Mouse (Mus musculus) ovary, postnatal 36 days (tissue): ENCODE measurements at regions not wholly inside any gene's neighbourhood (a gene's known extent, or its start where the extent isn't known, plus 50 kb on each side); places are given as distances from the start of the nearest gene placed in this dataset.

Source experiments
- DNase-seq: peaks from one replicate; pipeline ENCODE4 v3.0.0; 2022; ENCODE audit warnings: low spot score, mixed read lengths

GRCm38 (mm10) chr6:53765302-53765701 is 55.3 kb downstream of the Tril start:
- no peak for DNase-seq

GRCm38 (mm10) chr6:53762586-53762985 is 58.0 kb downstream of the Tril start:
- no peak for DNase-seq

GRCm38 (mm10) chr6:53760651-53761058 is 60.0 kb downstream of the Tril start:
- DNase-seq, result peak; percentile 16

GRCm38 (mm10) chr6:53759686-53760306 is 60.8 kb downstream of the Tril start:
- no peak for DNase-seq

DNA sequence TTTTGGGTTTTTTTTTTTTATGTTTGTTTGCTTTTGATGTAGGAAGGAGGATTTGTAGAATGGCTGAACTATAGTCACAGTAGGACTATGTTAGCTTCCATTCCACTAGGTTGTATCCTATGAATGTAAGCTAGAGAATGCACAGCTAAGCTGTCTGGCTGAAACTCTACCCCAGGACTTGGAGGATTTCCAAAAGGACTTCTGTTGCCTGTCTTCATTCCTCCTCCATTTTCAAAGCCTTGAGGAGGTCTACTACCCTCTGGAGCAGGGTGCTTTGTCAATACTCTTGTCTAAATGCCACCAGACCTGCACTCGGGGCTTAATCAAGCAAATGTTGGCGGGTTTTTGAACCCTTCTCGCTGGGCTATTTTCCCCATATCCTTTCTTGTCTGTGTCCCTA is 66.3 kb downstream of the Tril start:
- no peak for DNase-seq

- DNase-seq, result no peak
Observed at GRCm38 (mm10) chr6:53750539-53750938, 70.1 kb downstream of the Tril start.
